Mouse (Mus musculus) midbrain, postnatal 0 days (tissue): Measurements from ENCODE around the gene Slc6a8. TPM values are rescaled to one million over a fixed set of nuclear protein-coding genes. Genes with fewer than 3 reads are reported as not detected.

Experiments
- ATAC-seq: fragments of 200-750 bp; cut with Nextera tagmentation; 2 replicates; pipeline ENCODE4 v1.8.0; 2017; ENCODE audit warnings: moderate number of reproducible peaks, mild to moderate bottlenecking, moderate TSS enrichment, moderate library complexity; ENCODE audit not compliant: low FRiP score
- DNase-seq: peaks from one replicate; pipeline ENCODE4 v3.0.0-alpha.2; 2015; ENCODE audit warnings: low spot score
- H3K27ac ChIP-seq: fragments of 300-500 bp; sonication (generic); 2 replicates; pipeline ENCODE4 v1.5.1; 2014; ENCODE audit warnings: low read depth, mild to moderate bottlenecking, low read length, mixed read lengths
- H3K27me3 ChIP-seq: fragments of 300-500 bp; sonication (generic); 2 replicates; pipeline ENCODE4 v1.6.1; 2014; ENCODE audit warnings: low read length, control low read depth, mixed read lengths; ENCODE audit not compliant: insufficient read depth
- H3K36me3 ChIP-seq: fragments of 300-500 bp; sonication (generic); 2 replicates; pipeline ENCODE4 v1.6.1; 2014; ENCODE audit warnings: low read length, control low read depth, mixed read lengths; ENCODE audit not compliant: insufficient read depth
- H3K4me1 ChIP-seq: fragments of 300-500 bp; sonication (generic); 2 replicates; pipeline ENCODE4 v1.6.1; 2014; ENCODE audit warnings: mild to moderate bottlenecking, control low read depth, antibody characterized with exemption, low read length, mixed read lengths; ENCODE audit not compliant: insufficient read depth
- H3K4me2 ChIP-seq: fragments of 300-500 bp; sonication (generic); 2 replicates; pipeline ENCODE4 v1.6.1; 2014; ENCODE audit warnings: low read depth, mild to moderate bottlenecking, low read length, mixed read lengths; ENCODE audit not compliant: poor library complexity, severe bottlenecking
- H3K4me3 ChIP-seq: fragments of 300-500 bp; sonication (generic); 2 replicates; pipeline ENCODE4 v1.5.1; 2014; ENCODE audit warnings: low read depth, mild to moderate bottlenecking, low read length, moderate library complexity
- H3K9ac ChIP-seq: fragments of 300-500 bp; sonication (generic); replicated peaks from 2 replicates; pipeline ENCODE4 v1.6.1; 2014; ENCODE audit warnings: mild to moderate bottlenecking, low read length, moderate library complexity, mixed read lengths; ENCODE audit not compliant: poor library complexity, severe bottlenecking
- H3K9me3 ChIP-seq: fragments of 300-500 bp; sonication (generic); 2 replicates; pipeline ENCODE4 v1.6.1; 2016; ENCODE audit warnings: low read length, control low read depth
- CTCF ChIP-seq: IDR thresholded peaks from 2 replicates; pipeline ENCODE4 v1.5.1; 2016; ENCODE audit warnings: antibody characterized with exemption, mild to moderate bottlenecking
- WGBS: fragments of 180-500 bp; shearing (Covaris S2); extraction: QIAGEN DNeasy Blood & Tissue Kit; methylation state at CpG from one replicate; pipeline ENCODE4 v1.1.7; 2014; 5-methylcytosine and 5-hydroxymethylcytosine counted together
- polyA plus RNA-seq: library from polyadenylated mRNA; unstranded; fragments of >200 nt; fragmentation: Nextera tagmentation; extraction: Ambion mirVana; gene quantifications from 2 replicates; pipeline ENCODE4 v1.2.1, GENCODE M21; 2015
- total RNA-seq: library from RNA; depleted of rRNA; stranded (reverse); fragments of >200 nt; gene quantifications from 2 replicates; pipeline ENCODE4 v1.2.3, GENCODE M21; 2014

Slc6a8 gene
- total and polyA plus RNA-seq, 2 experiments from 2014 or later, result 6.6 to 69.4 TPM

DNA sequence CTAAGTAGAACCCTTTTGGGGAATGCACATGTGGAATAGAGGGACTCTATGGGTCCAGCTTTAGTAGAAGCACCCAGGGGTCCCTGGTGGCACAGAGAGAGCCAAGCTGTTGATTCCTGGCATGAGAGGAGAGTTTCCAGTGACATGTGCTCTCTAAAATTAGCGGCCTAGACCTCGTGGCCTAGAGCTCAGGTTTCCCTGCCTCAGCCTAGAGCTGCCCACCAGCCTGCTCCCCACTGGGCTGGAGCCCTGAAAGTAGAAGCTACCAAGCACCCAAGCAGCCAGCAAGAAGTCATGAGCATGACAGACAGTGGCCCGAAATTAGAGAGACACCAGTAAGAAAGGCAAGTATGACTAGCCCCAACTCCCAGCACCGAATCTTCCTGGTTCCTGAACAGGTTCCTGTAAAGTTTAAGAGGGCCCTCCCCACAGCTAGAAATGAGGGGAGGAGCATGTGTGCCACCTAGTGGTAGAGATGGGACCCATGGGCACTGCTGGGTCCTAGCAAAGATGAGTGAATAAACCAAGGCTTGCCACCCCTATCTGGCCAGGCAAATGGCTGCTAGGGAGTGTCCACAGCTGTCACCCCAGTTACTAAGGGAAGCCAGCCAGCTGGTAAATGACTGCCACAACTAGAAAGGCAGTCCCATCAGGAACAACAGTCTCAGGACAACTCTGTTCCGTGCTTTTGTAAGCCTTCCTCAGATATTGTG is 18.1 kb downstream of the Slc6a8 start:
- H3K4me1 ChIP-seq, result no peaks in the 10 kb centered on the region
- no peaks in the 10 kb centered on the region for H3K36me3 ChIP-seq
- H3K4me2 ChIP-seq, result no peak overlapping the region
- no peak overlapping the region for H3K4me3 ChIP-seq
- ATAC-seq (no peak; the same call in 1 of the 2 replicates), DNase-seq (peak; percentile 28)
- no peaks in the 10 kb centered on the region for H3K27me3 ChIP-seq
- H3K9me3 ChIP-seq, result no peaks in the 10 kb centered on the region
- no peak overlapping the region for H3K27ac ChIP-seq
- no peak overlapping the region for H3K9ac ChIP-seq
- peak; percentile 72 for TF ChIP-seq CTCF
- WGBS, result 84% methylated on average over 5 of the region's 5 CpGs

DNA sequence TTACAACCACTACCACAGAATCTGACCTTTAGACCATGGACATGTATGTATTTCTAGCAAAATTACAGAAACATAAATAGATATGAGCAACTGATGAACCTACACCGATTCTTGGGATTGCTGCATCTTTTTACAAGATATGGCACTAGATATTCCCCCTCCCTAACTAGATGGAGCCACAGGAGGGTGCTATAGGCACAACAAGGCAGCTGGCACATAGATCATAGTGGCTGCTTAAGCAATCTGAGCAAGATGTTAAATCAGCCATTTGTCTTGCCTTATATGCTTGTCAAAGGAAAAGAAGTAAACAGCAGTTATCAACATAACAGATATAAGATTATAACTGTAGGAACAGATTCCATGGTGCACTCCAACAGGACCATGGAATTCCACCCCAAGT is 27.5 kb downstream of the Slc6a8 start:
- H3K9me3 ChIP-seq, result no peaks in the 10 kb centered on the region
- no peak overlapping the region for H3K9ac ChIP-seq
- no peaks in the 10 kb centered on the region for H3K27me3 ChIP-seq
- peak; percentile 22 for DNase-seq
- no peaks in the 10 kb centered on the region for H3K36me3 ChIP-seq
- H3K27ac ChIP-seq, result no peak overlapping the region
- H3K4me1 ChIP-seq, result no peaks in the 10 kb centered on the region
- H3K4me3 ChIP-seq, result no peak overlapping the region
- H3K4me2 ChIP-seq, result no peak overlapping the region
- no peak for ATAC-seq
- 82% methylated on average over 1 of the region's 1 CpGs for WGBS
- TF ChIP-seq CTCF, result peak; percentile 59

DNA sequence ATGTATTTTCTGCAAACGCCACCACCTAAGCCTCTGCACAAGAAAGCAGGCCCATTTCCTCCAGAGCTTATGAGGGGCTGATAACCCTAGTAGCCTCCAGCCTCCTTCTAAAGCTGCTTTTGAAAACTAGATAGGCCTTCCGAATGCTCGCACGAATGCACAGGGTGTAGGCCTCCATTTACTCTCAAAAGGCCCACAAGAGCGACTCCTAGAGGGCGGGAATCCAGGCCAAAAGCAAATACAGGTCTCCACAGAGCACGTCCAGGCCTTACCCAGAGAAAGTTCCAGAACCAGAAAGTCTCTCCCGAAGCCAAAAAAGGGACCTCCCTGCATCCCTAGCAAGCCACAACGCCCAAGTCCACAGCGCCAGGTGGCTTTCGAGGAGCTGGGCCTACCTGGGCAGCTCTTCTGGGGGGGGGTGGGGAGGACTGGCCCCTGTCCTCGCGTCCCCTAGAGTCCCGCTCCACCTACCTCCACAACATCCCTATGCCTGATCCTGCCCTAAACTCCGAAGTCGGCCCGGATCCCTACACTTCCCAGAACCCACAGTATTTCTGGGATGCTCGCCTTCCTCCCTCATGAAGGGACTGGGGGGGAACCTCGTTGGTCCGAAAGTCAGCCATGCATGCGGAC is 42.6 kb downstream of the Slc6a8 start:
- H3K4me1 ChIP-seq, result 0 out of 2 replicates have a peak, but pooled peaks cover 5% of the 10 kb centered on the region
- no peaks in the 10 kb centered on the region for H3K27me3 ChIP-seq
- H3K4me2 ChIP-seq, result peak overlapping the region; percentile 58
- H3K36me3 ChIP-seq, result no peaks in the 10 kb centered on the region
- WGBS, result 17% methylated on average over 21 of the region's 21 CpGs
- peak; percentile 36; the same call in 1 of the 2 replicates for ATAC-seq
- H3K9ac ChIP-seq, result peak overlapping the region; percentile 54
- H3K4me3 ChIP-seq, result peak overlapping the region; percentile 45
- peak; percentile 50 for DNase-seq
- TF ChIP-seq CTCF, result peak; percentile 55
- H3K27ac ChIP-seq, result peak overlapping the region; percentile 63
- H3K9me3 ChIP-seq, result no peaks in the 10 kb centered on the region

DNA sequence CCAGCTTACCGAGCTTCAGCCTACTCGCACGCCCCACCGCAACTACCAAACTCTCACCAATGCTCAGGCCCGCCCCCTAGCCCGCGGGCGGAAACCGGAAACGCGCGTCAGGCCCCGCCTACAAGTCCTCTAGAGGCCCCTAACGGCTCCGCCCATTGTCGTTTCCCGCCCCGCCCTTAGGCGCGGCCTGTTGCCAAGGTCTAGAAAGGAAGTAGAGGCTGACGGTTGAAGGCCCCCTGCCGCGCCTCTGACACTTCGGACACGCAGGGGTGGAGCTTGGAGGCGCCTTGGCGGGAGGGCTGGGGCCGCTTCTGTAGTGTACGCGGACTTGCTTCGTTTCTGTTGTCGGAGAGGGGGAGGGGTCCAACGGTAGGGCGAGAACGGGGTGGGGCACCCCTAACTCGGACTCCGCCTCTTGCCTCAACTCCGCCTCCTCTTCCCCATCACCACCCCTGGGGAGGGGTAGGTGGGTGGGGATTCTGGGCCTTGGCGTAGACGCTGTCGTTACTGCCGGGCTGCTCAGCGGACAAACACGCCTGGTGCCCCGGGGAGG is 43.2 kb downstream of the Slc6a8 start, which contains the start of the genes Bcap31 and Abcd1:
TSS of gene Bcap31 (minus strand) at position 67 of the 553 bp plus-strand sequence.
TSS of gene Abcd1 (plus strand) at position 489 of the 553 bp plus-strand sequence.
- peak; percentile 41 for TF ChIP-seq CTCF
- peak within 1 kb of the TSS; percentile 45 for H3K4me3 ChIP-seq
- no peaks in the 10 kb centered on the region for H3K27me3 ChIP-seq
- peak within 1 kb of the TSS; percentile 54 for H3K9ac ChIP-seq
- H3K27ac ChIP-seq, result peak within 1 kb of the TSS; percentile 63
- H3K36me3 ChIP-seq, result no peaks in the 10 kb centered on the region
- ATAC-seq (peak; percentile 92), DNase-seq (peak; percentile 94)
- WGBS, result 28% methylated on average over 31 of the region's 45 CpGs
- 0 out of 2 replicates have a peak, but pooled peaks cover 5% of the 10 kb centered on the region for H3K4me1 ChIP-seq
- H3K4me2 ChIP-seq, result peak within 1 kb of the TSS; percentile 58
- H3K9me3 ChIP-seq, result no peaks in the 10 kb centered on the region

DNA sequence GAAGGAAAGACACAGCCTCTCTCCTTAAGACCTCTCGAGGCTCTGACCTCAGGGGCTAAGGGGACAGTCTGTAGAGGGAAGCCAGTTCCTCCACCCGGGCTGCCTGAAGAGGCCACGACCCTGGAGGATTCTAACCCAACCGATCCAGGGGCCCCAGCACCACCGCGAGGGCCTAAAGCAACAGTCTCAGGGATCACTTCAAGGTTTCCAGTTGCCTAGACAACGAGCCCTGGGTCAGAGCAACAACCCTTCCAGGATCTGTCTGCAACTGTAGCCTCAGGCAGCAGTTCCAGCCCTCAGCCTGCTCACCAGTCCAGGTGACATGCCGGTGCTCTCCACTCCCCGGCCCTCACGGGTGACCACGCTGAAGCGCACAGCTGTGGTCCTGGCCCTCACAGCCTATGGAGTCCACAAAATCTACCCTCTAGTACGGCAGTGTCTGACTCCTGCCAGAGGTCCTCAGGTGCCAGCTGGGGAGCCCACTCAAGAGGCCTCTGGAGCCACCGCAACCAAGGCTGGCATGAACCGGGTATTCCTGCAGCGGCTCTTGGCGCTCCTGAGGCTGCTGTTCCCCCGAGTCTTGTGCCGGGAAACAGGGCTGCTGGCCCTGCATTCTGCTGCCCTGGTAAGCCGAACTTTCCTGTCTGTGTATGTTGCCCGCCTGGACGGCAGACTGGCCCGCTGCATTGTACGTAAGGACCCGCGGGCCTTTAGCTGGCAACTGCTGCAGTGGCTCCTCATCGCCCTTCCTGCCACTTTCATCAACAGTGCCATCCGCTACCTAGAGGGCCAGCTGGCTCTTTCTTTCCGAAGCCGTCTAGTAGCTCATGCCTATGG is 44.0 kb downstream of the Slc6a8 start:
- H3K4me1 ChIP-seq, result 0 out of 2 replicates have a peak, but pooled peaks cover 5% of the 10 kb centered on the region
- WGBS, result 29% methylated on average over 29 of the region's 30 CpGs
- peak overlapping the region; percentile 45 for H3K4me3 ChIP-seq
- H3K27me3 ChIP-seq, result no peaks in the 10 kb centered on the region
- DNase-seq, result no peak
- H3K36me3 ChIP-seq, result no peaks in the 10 kb centered on the region
- H3K9me3 ChIP-seq, result no peaks in the 10 kb centered on the region
- peak; percentile 55 for ATAC-seq
- peak overlapping the region; percentile 54 for H3K9ac ChIP-seq
- no peak for TF ChIP-seq CTCF
- H3K4me2 ChIP-seq, result peak overlapping the region; percentile 58
- peak overlapping the region; percentile 63 for H3K27ac ChIP-seq
